Mouse (Mus musculus) 3T3-L1 (cell line): ENCODE results near the gene Notch3.

ENCODE experiments used
- DNase-seq: peaks from one replicate; pipeline ENCODE4 v3.0.0-alpha.2; 2015; ENCODE audit warnings: low read depth, low spot score

Gene Notch3

GRCm38 (mm10) chr17:32165803-32166595 lies 653 bp downstream of the Notch3 start:
- peak; percentile 27 for DNase-seq

- no peak for DNase-seq
Measured at GRCm38 (mm10) chr17:32165266-32165802, 1.3 kb downstream of the Notch3 start.

GRCm38 (mm10) chr17:32164780-32165179 lies 1.9 kb downstream of the Notch3 start:
- no peak for DNase-seq

GRCm38 (mm10) chr17:32163910-32164650 lies 2.6 kb downstream of the Notch3 start:
- DNase-seq, result no peak

GRCm38 (mm10) chr17:32162112-32162850 lies 4.4 kb downstream of the Notch3 start:
- DNase-seq, result no peak

GRCm38 (mm10) chr17:32160882-32161281 lies 5.8 kb downstream of the Notch3 start:
- peak; percentile 40 for DNase-seq

GRCm38 (mm10) chr17:32158841-32159240 lies 7.8 kb downstream of the Notch3 start:
- no peak for DNase-seq

GRCm38 (mm10) chr17:32146718-32147117 lies 19.9 kb downstream of the Notch3 start:
- DNase-seq, result no peak

- DNase-seq, result peak; percentile 39
Measured at GRCm38 (mm10) chr17:32142907-32143854, 23.5 kb downstream of the Notch3 start.

- no peak for DNase-seq
Measured at GRCm38 (mm10) chr17:32142234-32142633, 24.4 kb downstream of the Notch3 start.

GRCm38 (mm10) chr17:32133375-32133774 lies 33.3 kb downstream of the Notch3 start:
- DNase-seq, result no peak

GRCm38 (mm10) chr17:32132087-32132486 lies 34.6 kb downstream of the Notch3 start:
- no peak for DNase-seq

- DNase-seq, result no peak
Measured at GRCm38 (mm10) chr17:32130506-32130905, 36.1 kb downstream of the Notch3 start.

- DNase-seq, result no peak
Measured at GRCm38 (mm10) chr17:32127195-32127594, 39.5 kb downstream of the Notch3 start.

- no peak for DNase-seq
Measured at GRCm38 (mm10) chr17:32125407-32125806, 41.2 kb downstream of the Notch3 start.

GRCm38 (mm10) chr17:32123545-32123944 lies 43.1 kb downstream of the Notch3 start:
- DNase-seq, result no peak

- DNase-seq, result no peak
Measured at GRCm38 (mm10) chr17:32122587-32122970, 44.1 kb downstream of the Notch3 start.

GRCm38 (mm10) chr17:32121833-32122586 lies 44.6 kb downstream of the Notch3 start:
- DNase-seq, result peak; percentile 54

- DNase-seq, result no peak
Measured at GRCm38 (mm10) chr17:32120771-32121532, 45.7 kb downstream of the Notch3 start.
